Mouse (Mus musculus): Measurements from ENCODE around the gene Cpn1.

Cpn1 gene

DNA sequence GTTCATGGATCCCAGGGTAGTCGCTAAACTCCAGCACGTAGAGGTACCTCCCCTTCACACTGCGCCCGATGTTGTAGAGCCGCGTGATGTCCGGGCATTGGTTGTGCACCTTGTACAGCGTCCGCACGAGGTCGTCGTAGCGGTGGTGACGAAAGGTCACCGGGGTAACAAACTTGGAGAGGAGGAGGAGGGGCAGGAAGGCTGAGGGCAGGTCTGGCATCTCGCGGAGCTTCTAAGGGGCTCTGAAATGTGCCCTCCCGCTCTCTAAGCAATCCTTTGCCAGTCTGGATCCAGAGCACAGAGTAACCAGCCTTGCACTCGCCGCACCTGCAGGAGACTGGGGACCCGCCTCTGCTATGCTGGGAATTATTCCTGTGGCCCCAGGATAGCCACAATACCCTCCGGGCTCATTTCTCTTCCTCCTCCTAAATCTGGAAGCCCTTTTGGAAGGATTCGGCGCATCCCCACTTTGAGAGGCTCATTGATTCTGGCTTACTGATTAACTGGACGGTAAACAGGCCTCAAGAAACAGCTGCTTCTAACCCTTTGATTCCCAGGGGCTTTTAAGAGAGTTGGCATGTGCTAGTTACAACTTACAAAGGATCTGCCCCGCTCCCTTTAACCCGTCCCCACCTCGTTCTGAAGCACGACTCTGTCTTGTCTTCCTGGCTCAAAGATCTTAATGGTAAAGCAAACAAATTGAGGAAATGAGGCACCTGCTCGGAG is at the start of gene Cpn1:
Cpn1 (minus strand) TSS at position 488 of the 726 bp plus-strand sequence.
- peak; percentile 40 for DNase-seq (ENCODE audit: low read depth, low spot score)

DNA sequence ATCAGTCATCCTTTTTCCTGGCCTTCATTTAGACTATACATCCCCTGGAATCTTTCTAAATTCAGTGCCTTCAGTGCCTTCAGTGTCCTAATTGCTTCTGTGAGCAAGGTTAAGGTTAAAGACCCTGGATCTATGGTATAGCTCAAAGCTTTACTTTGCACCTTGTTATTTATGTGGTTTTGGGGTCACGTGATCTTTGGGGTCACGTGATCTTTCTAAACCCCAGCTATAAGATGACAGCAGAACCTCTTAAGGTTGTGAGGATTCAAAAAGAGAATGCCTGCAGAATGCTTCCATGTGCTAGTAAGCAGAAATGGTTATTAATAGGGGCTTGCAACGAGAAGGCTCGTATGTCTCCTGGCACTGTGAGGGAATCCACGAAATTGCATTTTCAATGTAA is 47.0 kb upstream of the Cpn1 start:
- no peak for DNase-seq (ENCODE audit: low read depth, low spot score)

DNA sequence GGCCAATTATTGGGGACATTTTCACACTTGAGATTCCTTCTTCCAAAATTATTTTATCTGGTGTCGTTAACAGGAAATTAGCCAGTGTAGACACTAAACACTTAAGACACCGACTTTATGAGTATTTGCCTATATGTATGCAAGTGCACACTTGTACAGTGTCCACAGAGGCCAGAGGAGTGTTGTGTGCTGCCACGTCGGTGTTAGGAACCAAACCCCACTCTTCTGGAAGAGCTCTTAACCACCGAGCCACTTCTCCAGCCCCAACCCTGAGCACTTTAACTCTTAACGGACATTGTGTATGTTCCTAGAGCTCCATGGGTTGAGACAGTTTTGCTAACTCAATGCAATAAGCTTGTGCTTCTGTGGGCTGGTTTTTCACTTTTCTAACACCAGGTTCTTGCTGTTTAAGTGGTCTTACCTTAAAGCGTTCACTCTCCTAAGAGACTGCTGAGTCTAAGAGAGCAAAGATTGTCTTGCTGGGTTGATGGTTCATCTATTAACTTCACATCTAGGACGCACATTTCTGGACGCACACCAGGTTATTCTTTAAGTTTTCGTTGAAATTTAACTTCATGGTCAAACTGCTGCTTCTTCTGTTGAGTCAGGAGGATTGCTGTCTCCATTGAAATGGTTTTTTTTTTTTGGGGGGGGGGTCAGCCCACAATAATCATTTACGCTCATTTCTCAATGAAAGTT is 45.8 kb upstream of the Cpn1 start:
- DNase-seq (ENCODE audit: low read depth, low spot score) = no peak

DNA sequence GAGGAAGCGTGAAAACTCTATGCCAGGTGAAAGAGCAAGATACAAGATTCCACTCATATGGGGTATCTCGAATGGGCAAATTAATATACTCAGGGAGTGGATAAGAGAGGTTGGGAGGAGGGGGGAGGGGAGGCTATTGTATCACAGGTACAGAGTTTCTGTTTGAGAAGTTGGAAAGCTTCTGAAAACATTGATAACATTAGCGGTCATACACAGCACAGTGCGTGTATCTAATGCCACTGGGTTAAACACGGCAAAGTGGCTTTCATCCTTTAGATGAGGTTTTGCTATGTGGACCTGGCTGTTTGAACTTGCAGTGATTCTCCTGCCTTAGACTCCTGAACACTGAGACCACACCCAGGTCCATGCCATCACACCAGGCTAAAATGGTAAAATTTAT is 43.7 kb upstream of the Cpn1 start:
- no peak for DNase-seq (ENCODE audit: low read depth, low spot score)

DNA sequence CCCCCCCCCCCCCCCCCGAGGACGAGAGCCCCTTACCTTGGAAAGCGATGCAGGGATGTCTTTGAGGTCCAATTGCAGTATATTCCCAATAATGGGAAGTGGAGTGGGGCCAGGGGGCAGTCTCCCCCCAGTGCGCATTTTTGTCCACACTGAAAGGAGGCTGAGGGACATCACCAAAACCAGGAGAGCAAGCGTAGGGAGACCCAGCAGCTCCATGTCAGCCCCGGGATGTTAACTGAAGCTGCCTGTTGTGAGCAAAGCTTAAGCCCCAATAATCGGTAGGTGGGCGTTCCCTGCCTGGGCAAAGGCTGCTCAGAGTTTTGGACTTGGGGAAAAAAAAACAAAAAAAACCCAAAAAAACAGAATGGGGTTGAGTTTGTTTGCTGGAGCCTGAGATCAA is 42.6 kb upstream of the Cpn1 start, which contains the start of gene Cyp2c23:
Cyp2c23 (minus strand) TSS at position 237 of the 400 bp plus-strand sequence.
- no peak for DNase-seq (ENCODE audit: low read depth, low spot score)

DNA sequence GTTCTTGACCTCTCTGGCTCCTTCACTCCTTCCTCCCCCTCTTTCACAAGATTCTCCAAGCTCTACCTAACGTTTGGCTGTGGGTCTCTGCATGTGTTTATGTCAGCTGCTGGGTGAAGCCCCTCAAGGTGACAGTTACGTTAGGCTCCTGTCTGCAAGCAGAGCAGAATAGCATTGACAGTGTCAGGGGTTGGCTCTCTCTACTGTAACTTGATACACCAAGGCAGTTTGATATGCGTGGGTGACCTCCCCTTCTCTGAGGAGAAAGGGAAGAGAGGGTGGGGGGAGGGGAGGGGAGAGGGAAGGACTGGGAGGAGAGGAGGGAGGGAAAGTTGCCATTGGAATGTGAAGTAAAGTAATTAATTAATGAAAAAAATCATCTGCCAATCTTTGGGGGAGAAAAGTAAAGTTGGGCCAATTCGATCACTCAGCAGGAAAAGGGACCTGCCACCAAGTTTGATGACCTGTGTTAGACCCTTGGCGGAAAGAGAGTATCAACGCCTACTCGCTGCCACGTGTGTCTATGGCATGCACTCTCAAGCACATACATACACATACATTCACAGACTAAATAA is 40.7 kb upstream of the Cpn1 start:
- DNase-seq (ENCODE audit: low read depth, low spot score) = no peak

DNA sequence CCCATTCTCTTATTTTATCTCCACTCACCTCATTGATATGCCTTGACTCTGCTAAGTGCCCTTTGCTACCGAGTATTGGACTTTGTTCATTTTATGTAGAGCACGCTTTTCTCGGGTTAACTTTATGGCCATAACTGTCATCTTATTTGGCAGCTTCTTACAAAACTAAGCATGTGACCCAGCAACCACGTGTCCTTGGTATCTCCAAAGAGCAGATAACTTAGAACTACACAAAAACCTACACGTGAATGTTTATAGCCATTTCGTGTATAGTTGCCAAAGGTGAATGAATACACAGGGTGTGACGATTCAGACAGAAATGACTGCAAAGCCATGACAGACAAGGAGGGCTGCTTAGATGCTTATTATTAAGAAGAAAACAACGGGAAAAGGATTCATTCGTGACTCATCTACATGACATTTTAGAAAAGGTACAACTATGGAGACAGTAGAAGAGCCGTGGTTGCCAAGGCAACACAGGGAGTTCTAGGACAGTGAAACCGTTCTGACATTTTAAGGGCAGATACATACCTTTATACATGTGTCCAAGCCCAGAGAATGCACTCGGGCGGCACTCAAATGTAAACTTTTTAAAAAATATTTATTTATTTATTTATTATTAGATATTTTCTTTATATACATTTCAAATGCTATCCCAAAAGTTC is 38.7 kb upstream of the Cpn1 start:
- DNase-seq (ENCODE audit: low read depth, low spot score) = no peak

DNA sequence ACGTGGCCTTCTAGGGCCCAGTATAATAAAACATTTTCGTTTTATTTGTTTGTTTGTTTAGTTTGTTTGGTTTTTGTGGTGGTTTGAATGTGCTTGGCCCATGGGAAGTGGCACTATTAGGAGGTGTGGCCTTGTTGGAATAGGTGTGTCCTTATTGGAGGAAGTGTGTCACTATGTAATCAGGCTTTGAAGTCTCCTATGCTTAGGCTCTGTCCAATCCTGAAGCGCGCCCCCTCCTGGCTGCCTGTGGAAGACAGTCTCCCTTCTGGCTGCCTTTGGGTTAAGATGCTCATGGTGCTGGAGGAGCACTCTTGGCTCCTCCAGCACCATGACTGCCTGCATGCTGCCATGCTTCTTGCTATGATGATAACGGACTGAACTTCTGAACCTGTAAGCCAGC is 36.7 kb upstream of the Cpn1 start:
- DNase-seq (ENCODE audit: low read depth, low spot score) = peak; percentile 42

DNA sequence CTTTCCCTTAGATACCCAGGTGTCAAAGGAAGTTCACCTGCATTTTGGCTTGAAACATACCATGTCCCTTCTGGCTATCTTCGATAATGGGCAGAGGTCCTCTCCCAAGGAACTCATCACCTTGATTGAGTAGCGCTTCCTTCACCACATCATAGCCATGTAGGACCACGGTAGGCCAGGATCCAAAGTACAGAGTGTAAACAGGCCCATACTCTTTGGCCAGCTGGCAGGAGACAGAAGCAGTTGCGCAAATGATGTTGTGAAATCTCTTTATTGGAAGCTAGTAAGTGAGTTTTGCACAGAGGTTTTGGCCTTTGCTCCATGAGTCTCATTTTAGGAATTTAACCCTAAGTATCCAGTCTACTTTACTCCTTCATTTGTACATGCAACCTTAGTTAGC is 35.1 kb upstream of the Cpn1 start:
- DNase-seq (ENCODE audit: low read depth, low spot score) = no peak

DNA sequence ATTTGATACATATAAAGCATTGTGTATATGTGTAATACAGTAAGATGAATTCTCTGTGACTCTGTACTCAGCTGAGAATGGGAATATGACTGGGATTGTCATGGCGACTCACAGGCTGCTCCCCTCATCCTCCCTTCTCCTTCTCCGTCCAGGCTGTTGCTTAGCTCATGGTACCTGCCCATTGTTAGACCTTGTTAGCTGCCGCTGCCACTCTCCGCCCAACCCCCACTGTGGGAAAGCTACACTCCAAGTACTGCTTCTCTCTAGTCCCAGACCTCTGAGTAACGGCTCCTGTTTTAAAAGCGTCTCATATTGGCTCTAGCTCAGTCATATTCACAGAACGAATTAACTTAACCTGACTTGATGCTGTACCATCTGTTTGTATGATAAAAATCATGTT is 33.4 kb upstream of the Cpn1 start:
- no peak for DNase-seq (ENCODE audit: low read depth, low spot score)

DNA sequence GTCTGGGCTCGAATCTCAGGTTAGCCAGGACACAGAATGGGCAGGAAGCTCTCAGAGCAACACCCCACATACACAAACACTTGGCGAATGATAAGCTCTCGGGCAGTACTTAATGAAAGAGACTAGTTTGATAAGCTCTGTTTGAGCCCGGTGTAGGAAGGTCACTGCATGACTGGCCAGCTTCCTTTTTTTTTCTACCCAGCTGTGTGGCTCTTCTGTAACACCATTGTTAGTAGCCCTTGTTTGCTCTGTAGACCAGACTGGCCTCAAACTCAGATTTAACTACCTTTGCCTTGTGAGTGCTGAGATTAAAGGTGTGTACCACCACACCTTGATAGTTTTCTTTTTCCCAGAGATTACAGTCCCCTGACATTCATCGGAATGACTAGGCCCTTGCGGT is 27.5 kb upstream of the Cpn1 start:
- DNase-seq (ENCODE audit: low read depth, low spot score) = no peak

DNA sequence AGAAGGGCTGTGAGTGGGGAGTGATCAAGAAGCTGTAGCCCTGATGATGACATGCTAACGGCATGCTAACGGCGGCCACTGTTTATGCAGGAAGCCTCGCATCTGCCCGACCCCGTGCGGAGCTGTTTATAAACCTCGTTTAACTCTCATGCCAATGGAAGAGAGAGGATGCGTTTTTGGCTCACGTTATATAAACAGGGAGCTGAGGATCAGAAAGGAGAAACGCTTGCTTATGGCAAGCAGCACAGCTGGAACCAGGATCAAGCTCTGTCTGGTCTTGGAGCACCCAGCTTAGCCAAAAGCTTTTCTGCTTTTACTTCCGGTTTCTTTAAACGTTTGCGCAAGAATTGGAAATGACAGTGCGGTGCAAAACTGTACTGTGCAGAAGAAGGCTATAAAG is 22.4 kb upstream of the Cpn1 start:
- no peak for DNase-seq (ENCODE audit: low read depth, low spot score)

DNA sequence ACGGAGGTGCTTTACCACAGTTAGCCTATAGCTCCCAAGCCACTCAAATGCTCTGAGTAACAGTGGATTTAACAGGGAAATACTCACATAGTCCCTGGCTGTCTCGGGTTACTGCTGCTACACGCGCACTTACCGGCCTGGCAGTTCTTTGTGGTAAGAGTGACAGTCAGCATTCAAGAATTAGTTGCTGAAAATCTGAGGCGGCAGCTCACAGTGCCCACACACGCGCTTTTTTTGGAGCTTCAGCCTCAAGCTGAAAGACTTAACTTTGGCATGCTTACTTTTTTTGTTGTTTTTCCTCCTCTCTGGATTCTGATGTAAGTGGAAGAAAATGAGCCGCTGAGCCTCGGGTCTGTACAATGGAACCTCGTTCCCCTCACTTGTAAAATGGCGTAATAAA is 20.8 kb upstream of the Cpn1 start:
- DNase-seq (ENCODE audit: low read depth, low spot score) = no peak

DNA sequence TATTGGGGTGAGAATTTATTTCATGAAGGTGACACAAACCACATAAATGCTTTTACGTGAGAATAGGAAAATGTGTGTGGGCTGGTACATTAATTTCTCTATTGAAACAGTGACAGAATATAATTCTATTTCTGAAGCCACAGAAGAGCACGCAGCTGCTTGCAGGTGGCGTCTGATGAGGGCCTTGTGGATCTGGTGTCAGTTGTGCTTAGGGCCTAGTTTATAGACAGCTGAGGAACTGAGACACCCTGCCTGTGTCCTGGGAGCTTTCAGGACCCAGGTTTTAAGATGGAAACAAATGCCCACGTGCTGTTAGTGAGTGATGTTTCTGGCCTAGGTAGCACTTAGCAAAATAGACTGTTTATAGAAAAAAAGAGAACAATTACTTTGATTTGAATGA is 18.7 kb upstream of the Cpn1 start:
- no peak for DNase-seq (ENCODE audit: low read depth, low spot score)

DNA sequence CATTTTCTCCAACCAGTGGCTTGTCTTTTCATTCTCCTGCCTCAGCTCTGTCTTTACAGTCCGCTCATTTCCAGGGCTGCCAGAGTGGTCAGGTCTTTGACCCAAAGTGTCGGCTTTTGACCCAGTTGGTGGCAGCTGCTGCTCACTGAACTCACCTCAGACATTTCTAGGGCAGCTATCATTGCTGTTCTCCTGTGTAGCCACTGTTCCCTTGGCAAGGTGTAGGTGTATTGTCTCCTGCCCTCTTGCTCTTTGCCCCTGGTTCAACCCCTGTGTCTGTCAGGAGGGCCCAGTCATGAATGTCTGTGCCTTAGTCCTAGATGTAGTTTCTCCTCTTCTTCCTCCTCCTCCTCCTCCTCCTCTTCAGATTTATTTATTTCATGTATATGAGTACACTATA is 17.9 kb upstream of the Cpn1 start:
- DNase-seq (ENCODE audit: low read depth, low spot score) = no peak

DNA sequence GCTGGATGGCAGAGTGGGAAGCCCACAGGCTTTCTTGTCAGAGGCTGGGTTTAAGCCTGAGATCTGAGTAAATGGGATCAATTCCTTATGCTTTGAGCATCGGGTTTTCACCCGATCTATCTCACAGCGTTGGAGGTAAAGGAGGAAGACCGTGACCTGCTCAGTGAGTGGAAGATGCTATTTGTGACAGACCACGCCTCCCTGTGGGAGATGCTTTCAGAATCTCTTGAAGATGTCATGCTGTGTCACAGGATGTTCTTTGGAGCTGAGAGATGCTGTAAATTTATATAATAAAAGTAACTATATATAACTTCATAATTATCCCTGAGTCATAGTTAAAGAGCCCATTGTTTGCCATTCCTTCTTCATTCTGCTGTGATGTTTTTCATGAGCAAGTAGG is 14.4 kb upstream of the Cpn1 start:
- no peak for DNase-seq (ENCODE audit: low read depth, low spot score)

DNA sequence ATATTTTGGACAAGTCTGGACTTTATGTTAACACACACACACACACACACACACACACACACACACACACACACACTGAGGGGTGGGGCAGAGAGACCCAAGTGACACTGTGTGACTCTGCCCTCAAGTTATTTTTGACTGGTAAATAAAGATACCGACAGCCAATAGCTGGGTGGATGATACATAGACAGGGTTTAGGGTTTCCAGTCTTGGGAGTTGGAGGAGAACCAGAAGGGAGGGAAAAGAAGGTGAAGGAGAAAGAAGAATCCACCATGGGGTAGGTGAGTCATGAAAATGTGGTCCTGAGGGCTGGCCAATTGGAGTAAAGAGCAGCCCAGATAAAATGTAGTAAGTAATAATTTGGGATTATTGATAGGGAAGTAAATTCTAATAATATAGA is 13.7 kb upstream of the Cpn1 start:
- DNase-seq (ENCODE audit: low read depth, low spot score) = no peak

DNA sequence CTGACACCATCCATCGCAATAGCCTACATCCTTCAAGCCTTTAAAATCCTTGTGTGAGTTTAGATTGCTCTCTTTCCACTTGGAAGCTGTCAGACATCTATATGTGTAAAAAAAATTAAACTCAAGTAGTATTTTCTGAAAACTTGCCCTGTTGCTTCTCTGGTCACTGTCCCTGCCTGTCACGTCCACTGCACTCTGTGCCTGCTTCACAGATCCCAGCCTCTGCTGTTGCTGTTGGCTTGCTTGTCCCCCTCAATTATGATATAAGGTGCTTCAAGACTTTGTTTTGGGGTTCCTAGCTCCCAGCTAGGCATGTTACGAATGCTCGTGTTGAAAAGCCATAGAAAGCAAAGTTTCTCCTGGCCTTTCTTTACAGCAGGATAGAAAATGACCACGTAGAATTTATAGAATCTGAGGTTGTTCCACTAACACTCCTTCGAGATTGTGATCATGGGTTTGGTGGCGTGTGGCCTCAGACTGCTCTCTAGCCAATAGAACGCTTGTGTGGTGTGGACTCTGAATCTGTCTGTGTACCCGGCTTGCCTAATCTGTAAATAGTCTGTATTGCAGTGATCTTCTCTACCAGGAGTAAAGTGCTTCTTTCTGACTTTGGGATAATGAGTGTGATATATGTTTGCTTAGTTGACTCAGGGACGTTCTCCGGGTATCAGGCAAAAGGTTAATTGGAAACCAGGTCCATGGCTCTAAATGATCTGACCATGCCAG is 12.6 kb upstream of the Cpn1 start:
- no peak for DNase-seq (ENCODE audit: low read depth, low spot score)

DNA sequence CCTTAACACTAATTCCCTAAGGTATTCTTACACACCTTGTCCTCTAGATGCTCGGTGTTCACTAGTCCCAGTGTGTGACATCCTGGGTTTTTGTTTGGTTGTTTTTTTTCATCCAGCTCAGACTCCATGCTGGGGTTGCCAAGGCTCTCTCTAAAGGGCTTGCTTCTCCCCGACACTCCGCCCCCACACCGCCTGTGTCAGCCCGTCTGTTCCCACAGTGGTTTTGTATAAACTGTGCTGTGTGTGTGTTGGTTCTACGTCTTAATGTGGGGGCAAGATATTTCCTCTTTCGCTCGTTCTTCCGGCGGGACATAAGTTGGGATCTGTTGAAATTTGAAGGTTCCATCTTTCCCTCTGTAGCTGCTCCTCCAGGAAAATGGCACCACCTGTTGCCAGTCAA is 11.7 kb upstream of the Cpn1 start:
- DNase-seq (ENCODE audit: low read depth, low spot score) = no peak

DNA sequence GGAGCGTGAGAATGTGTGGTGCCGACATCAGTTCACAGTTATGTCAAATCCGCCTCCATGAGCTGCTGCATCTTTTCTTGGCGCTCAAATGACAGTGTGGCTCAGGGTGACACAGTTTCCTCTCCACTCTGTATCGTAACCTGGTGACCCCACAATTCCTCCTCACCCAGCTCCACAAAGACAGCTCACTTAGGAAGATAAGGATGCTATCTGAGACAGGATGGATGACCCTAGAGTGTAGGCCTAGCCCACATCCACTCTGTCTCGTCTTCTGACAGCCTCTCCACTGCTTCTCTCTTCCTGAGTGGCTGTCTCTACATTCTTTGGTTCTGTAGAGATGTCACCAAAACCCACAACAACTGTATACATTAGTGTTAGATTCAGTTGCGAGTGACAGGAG is 9.1 kb upstream of the Cpn1 start:
- DNase-seq (ENCODE audit: low read depth, low spot score) = no peak

DNA sequence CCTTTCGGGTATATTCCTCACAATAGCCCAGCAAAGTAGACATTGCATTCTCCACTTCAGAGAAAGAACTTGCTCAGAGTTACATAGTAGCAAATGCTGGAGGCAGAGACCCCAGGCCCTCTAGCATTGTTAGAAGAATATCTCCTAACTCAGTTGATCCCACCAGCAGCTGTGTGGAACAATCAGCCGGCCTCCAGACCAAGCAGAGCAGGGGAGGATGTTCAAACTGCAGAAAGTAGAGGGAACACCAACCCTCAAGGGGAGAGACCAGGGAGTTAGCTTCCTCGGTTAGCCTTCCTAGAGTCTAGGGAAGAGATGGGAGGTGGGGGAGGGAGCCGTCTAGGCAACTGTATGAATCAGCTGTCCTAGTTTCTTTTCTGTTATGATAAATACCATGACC is 6.1 kb upstream of the Cpn1 start:
- DNase-seq (ENCODE audit: low read depth, low spot score) = no peak

DNA sequence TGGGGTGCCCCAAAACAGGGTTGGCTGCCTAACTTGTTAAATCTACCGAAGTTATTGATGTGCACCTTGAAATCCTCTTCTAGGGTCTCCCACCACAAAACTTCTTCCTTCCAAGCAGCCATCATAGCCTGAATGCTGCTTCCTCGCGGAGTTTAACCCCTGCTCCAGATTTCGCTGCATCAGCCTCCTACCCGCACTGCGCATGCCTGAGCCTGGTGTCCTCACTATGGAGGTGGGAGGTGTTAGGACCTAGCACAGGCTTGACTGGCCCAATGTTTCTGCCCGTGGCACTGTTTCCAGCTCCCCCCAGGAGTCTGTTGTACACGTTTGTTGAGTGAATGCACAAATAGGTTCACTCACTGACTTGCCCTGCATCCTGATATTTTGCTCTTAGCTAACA is 4.0 kb upstream of the Cpn1 start:
- no peak for DNase-seq (ENCODE audit: low read depth, low spot score)
